Mouse (Mus musculus) olfactory bulb, adult 2 months (tissue): ENCODE measurements around the gene Pcca. TPM values are rescaled to one million over a fixed set of nuclear protein-coding genes. Genes with fewer than 3 reads are reported as not detected.

Experiments
- H3K27ac ChIP-seq: fragments of 200-500 bp; 2 replicates; pipeline ENCODE4 v1.5.1; 2012; ENCODE audit warnings: low read depth, low read length; ENCODE audit not compliant: insufficient read depth
- H3K4me1 ChIP-seq: fragments of 200-500 bp; 2 replicates; pipeline ENCODE4 v1.6.1; 2012; ENCODE audit warnings: low read length; ENCODE audit not compliant: control insufficient read depth, insufficient read depth
- H3K4me3 ChIP-seq: fragments of 200-500 bp; 2 replicates; pipeline ENCODE4 v1.5.1; 2012; ENCODE audit warnings: mild to moderate bottlenecking, low read depth, low read length, moderate library complexity; ENCODE audit not compliant: insufficient read depth
- CTCF ChIP-seq: fragments of 200-500 bp; IDR thresholded peaks from 2 replicates; pipeline ENCODE4 v1.5.1; 2012; ENCODE audit warnings: low read depth, mild to moderate bottlenecking, low read length, moderate library complexity; ENCODE audit not compliant: insufficient read depth
- POLR2A ChIP-seq: fragments of 200-500 bp; IDR thresholded peaks from 2 replicates; pipeline ENCODE4 v1.6.1; 2012; ENCODE audit warnings: mild to moderate bottlenecking, low read depth, low read length, moderate library complexity; ENCODE audit not compliant: insufficient read depth
- WGBS: fragments of 180-500 bp; shearing (Covaris S2); methylation state at CpG from one replicate; pipeline ENCODE4 v1.1.7; 2018; 5-methylcytosine and 5-hydroxymethylcytosine counted together
- polyA plus RNA-seq: library from polyadenylated mRNA; stranded (reverse); fragments of >200 nt; gene quantifications from 2 replicates; pipeline ENCODE4 v1.2.4, GENCODE M21; 2012; ENCODE audit warnings: low replicate concordance; ENCODE audit not compliant: missing spikeins, insufficient read depth, insufficient read length

Pcca gene
- polyA plus RNA-seq, result not detected in 2 replicates

DNA sequence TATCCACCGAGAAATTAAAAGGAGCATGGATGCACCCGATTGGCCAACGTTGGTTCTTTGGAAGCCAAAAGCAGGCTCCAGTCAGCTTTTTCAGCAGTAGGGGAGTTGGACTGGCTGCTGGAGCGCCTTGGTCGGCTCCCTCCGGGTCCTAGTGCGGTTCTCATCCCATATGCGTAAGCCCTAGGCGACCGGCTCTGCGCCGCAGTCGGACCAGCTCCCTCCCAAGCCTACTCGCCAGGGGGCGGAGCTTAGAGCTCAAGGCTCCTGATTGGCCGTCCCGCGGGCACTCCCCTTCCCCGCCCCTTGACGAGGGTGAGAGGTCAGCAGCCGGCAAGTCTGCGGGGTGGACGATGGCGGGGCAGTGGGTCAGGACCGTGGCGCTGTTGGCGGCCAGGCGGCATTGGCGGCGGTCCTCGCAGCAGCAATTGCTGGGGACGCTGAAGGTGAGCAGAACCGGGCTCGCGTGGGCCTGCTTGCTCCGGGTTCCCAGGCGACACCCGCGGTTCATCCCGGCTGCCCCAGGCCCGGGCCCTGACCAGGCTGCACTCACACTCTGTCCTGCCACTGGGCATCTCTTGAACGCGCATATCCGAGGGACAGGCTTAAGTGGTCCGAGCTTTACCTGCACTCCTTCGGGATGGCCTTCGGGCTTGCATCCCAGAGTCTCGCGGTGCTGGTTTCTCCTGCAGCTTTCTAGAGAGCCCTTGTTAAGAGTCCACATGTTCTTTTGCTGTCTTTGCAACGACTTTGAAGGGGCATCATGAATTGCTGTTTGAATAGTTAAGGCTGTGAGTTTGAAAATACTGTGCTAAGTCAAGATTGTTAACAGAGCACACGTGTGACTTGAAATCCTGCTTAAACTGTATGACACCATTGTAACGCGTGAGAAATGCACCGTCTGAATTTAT lies at the start of gene Pcca:
Pcca (plus strand) TSS at position 308 of the 908 bp plus-strand sequence.
- H3K4me3 ChIP-seq, result peak within 1 kb of the TSS; percentile 91
- under 1% methylated on average over 54 of the region's 54 CpGs for WGBS
- no peaks in the 10 kb centered on the region for H3K4me1 ChIP-seq
- H3K27ac ChIP-seq, result 0 out of 2 replicates have a peak within 1 kb of the TSS, but pooled peaks have one; percentile 21
- TF ChIP-seq POLR2A, result peak; percentile 41; the same call in 1 of the 2 replicates
- TF ChIP-seq CTCF, result no peak

DNA sequence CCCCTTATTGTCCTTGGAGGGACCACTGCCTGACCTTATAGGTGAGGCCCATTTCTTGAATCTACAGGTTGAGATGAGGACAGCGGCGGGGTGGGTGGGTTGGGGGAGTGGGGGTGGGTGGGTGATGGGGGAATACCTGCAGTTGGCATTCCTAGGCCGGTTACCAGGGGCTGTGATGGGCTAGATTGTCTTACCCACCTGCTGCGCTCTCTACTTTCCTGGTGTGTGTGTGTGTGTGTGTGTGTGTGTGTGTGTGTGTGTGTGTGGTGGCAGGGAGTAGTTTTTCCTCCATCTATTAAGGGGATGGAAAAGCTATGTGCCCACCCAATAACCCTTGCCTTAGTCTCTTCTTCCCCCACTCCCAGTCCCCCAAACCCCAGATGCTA lies 49.7 kb upstream of the Pcca start:
- H3K27ac ChIP-seq, result no peak overlapping the region
- 0 out of 2 replicates have a peak, but pooled peaks cover 3% of the 10 kb centered on the region for H3K4me1 ChIP-seq
- 59% methylated on average over 4 of the region's 4 CpGs for WGBS
- TF ChIP-seq POLR2A, result no peak
- TF ChIP-seq CTCF, result no peak
- no peak overlapping the region for H3K4me3 ChIP-seq

DNA sequence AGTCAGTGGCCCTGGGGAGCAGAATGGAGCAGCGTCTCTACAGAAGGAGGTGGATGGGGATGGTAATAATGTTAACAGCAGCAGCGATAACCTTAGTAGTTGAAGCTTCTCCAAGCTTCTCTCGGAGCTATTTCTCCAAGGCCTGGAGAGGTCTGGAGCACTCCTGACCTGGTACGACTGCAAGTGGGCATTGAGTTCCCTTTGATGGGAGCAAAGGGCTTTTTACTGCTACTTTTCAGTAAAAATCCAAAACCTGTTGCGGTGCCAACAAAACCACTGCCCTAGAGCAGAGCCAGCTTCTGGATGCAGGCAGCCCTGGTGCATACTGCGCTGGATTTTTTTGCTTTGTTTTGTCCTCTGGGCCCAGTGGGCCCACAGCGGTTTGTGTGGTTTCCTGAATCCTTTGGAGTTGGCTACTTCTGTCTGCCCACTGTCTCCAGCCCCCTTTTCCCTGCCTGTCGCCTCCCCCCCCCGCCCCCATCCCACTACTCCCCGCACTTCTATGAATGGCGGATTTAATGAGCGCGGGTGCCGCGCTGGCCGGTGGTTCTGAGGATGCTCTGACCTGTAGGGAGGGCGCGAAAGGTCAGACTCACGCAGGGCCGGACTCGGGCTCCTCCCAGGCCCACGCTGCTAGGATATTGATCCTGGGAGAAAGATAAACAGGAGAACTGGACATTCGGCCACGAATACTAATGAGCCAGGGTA lies 49.1 kb upstream of the Pcca start:
- TF ChIP-seq POLR2A, result no peak
- TF ChIP-seq CTCF, result no peak
- WGBS, result 31% methylated on average over 24 of the region's 24 CpGs
- Histone ChIP-seq H3K27ac (no peak overlapping the region), H3K4me1 (0 out of 2 replicates have a peak, but pooled peaks cover 3% of the 10 kb centered on the region), H3K4me3 (no peak overlapping the region)

DNA sequence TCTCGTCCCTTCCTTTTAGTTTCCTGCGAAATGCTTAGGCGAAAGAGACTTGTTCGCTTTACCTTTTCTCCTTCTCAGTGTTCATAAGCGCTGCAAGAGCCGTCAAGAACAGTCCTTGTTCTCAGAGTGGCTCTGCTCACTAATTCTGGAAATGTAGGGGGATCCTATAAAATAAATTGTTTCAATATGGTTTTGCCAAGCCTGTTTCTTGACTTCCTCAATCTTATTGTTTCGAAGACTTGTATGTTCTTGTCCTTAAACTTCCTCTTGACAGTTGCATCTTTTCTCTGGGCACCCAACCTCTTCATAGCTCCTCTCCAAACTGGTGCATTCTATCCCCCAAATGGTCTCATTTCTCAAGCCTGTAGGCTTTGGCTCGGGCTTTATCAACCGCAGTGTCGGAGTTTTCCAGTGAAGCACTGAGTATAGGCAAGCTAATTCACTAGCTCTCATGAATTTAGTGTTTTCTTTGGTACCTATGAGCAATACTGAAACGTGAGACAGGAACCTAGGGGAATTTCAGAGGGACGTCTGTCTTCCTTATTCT lies 48.4 kb upstream of the Pcca start:
- no peak overlapping the region for H3K4me3 ChIP-seq
- TF ChIP-seq POLR2A (no peak), CTCF (no peak)
- 38% methylated on average over 12 of the region's 12 CpGs for WGBS
- H3K27ac ChIP-seq, result no peak overlapping the region
- H3K4me1 ChIP-seq, result peaks cover 8% of the 10 kb centered on the region; the same call in 1 of the 2 replicates

DNA sequence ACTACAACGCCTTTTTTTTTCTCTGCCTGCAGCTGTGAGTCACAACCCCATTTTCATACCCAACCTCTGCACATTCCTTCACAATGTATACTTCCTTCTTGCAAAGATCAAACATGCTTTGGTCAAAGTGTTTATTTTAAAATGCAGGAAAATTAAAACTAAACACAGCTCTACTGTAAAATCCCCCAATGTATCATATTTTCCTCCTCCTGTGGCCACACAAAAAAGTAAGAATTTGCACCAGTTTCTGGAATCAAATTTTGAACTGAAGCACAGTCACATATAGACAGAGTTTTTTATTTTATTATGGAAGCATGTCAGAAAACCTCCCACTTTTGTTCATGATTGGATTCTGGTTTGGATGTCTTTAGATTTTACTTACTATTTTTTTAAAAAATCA lies 47.5 kb upstream of the Pcca start:
- no peak for TF ChIP-seq CTCF
- TF ChIP-seq POLR2A, result no peak
- H3K27ac ChIP-seq, result no peak overlapping the region

DNA sequence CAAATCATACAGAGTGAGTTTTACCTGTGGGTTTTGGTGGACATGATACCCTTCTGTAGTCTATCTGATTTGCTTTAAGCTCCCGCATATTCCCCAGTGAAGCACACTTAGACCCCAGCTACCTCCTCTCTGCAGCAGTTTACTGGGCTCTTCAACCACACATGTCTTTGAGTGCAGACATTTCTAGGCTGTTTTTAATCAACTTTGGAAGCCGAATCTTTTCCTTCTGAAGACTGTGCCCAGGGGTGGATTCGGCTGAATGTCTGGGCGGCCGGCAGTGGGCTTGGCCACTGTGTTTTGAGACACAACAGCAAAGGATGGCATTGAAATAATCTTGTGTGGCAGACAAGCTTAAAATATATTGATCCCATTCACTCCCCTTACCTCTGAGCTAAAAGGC lies 46.8 kb upstream of the Pcca start:
- 41% methylated on average over 5 of the region's 5 CpGs for WGBS
- Histone ChIP-seq H3K4me3 (no peak overlapping the region), H3K27ac (no peak overlapping the region), H3K4me1 (peaks cover 10% of the 10 kb centered on the region; the same call in 1 of the 2 replicates)
- TF ChIP-seq CTCF, result no peak

More for the DNA sequence above, 47.5 kb upstream of the Pcca start:
- H3K4me3 ChIP-seq, result no peak overlapping the region
- WGBS, result 33% methylated on average over 1 of the region's 1 CpGs
- peaks cover 10% of the 10 kb centered on the region; the same call in 1 of the 2 replicates for H3K4me1 ChIP-seq

DNA sequence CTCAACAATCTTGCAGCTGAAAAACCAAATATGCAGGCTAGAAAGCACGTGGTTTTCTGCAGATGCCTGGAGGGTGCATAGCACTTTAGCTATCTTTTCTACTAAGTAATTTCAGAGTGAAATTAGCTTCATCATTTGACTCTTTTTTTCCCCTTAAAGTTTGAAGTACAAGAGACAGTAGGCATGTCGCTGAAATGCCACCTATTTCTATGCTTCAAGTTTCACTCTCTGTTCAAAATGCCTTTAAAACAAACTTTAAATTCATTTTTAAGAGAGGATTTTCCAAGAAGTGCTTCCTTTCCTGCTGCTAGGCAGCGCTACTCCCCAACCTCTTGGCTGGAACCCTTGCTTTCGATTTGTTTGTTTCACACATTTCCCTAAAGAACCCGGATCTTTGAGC lies 45.1 kb upstream of the Pcca start:
- TF ChIP-seq POLR2A (no peak), CTCF (no peak)
- Histone ChIP-seq H3K27ac (no peak overlapping the region), H3K4me3 (no peak overlapping the region), H3K4me1 (peaks cover 7% of the 10 kb centered on the region; the same call in 1 of the 2 replicates)
- 16% methylated on average over 5 of the region's 5 CpGs for WGBS

DNA sequence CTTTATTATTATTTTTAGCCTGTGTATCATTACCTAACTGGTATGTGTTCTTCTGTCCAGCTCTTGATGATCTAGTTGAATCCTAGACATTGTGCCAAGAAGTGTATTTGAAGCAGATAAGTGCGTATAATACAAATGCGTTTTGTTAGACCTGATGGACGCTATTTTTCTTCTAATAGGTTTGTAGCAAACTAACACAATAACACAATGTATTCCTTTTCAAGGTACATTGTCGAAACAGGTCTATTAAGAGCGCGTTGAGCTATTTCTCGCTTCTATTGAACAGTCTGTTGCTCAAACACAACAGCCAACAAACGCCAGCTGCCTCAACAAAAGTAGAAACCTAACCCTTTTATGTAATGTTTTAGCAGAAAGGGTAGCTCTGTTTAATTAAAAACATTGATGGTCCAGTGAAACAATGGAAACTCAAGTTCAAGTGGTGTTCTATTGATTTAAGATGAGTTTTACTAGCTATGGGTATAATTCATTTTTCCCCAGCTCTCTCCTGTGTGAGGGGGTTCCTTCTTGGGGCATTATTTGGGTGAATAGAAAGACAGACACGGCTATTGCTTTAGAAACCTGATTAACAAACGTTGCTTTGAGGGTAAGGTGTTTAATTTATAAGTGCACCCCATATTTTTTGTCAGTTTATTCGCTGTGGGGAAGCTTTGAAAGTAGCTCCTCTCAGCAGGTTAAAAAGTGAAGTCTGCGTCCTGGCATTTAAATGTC lies 44.3 kb upstream of the Pcca start:
- H3K4me1 ChIP-seq, result peaks cover 7% of the 10 kb centered on the region; the same call in 1 of the 2 replicates
- H3K27ac ChIP-seq, result peak overlapping the region; percentile 7; the same call in 1 of the 2 replicates
- WGBS, result 18% methylated on average over 12 of the region's 12 CpGs
- TF ChIP-seq POLR2A (no peak), CTCF (no peak)
- no peak overlapping the region for H3K4me3 ChIP-seq
